Mouse (Mus musculus): ENCODE data around the gene Musk. TPM values are rescaled to one million over a fixed set of nuclear protein-coding genes. Genes with fewer than 3 reads are reported as not detected.
"Not testable (repeated sequence)": the region's sequence is repeated elsewhere in the genome, so short reads cannot be mapped to it uniquely, and the experiment has no call there.

The Musk gene
- total RNA-seq (2017), result not detected in 2 replicates

GRCm38 (mm10) chr4:58285687-58286086, at the start of gene Musk:
Musk (plus strand) TSS chr4:58285960.
- no peak for ATAC-seq (replicated peaks in 1 of 2; ENCODE audit: insufficient read depth in 1 of 2, low FRiP score in 2 of 2, low TSS enrichment in 1 of 2, low read depth in 1 of 2, poor library complexity in 2 of 2, severe bottlenecking in 2 of 2)

GRCm38 (mm10) chr4:58240416-58240815, 45.3 kb upstream of the Musk start:
- ATAC-seq (replicated peaks in 1 of 2; ENCODE audit: insufficient read depth in 1 of 2, low FRiP score in 2 of 2, low TSS enrichment in 1 of 2, low read depth in 1 of 2, poor library complexity in 2 of 2, severe bottlenecking in 2 of 2), result no peak

- no peak for ATAC-seq (replicated peaks in 1 of 2; ENCODE audit: insufficient read depth in 1 of 2, low FRiP score in 2 of 2, low TSS enrichment in 1 of 2, low read depth in 1 of 2, poor library complexity in 2 of 2, severe bottlenecking in 2 of 2)
Observed at GRCm38 (mm10) chr4:58245544-58245943, 40.2 kb upstream of the Musk start.

GRCm38 (mm10) chr4:58252381-58252780, 33.4 kb upstream of the Musk start:
- no peak for ATAC-seq (replicated peaks in 1 of 2; ENCODE audit: insufficient read depth in 1 of 2, low FRiP score in 2 of 2, low TSS enrichment in 1 of 2, low read depth in 1 of 2, poor library complexity in 2 of 2, severe bottlenecking in 2 of 2)

- ATAC-seq (replicated peaks in 1 of 2; ENCODE audit: insufficient read depth in 1 of 2, low FRiP score in 2 of 2, low TSS enrichment in 1 of 2, low read depth in 1 of 2, poor library complexity in 2 of 2, severe bottlenecking in 2 of 2), result peak; percentile 58 to 59; a peak in 2 of 4 replicates
Observed at GRCm38 (mm10) chr4:58253410-58253809, 32.4 kb upstream of the Musk start.

- ATAC-seq (replicated peaks in 1 of 2; ENCODE audit: insufficient read depth in 1 of 2, low FRiP score in 2 of 2, low TSS enrichment in 1 of 2, low read depth in 1 of 2, poor library complexity in 2 of 2, severe bottlenecking in 2 of 2), result not testable (repeated sequence)
Observed at GRCm38 (mm10) chr4:58260767-58261166, 25.0 kb upstream of the Musk start.

GRCm38 (mm10) chr4:58266294-58266693, 19.5 kb upstream of the Musk start:
- ATAC-seq (replicated peaks in 1 of 2; ENCODE audit: insufficient read depth in 1 of 2, low FRiP score in 2 of 2, low TSS enrichment in 1 of 2, low read depth in 1 of 2, poor library complexity in 2 of 2, severe bottlenecking in 2 of 2), result no peak

GRCm38 (mm10) chr4:58268897-58269542, 16.7 kb upstream of the Musk start:
- ATAC-seq (replicated peaks in 1 of 2; ENCODE audit: insufficient read depth in 1 of 2, low FRiP score in 2 of 2, low TSS enrichment in 1 of 2, low read depth in 1 of 2, poor library complexity in 2 of 2, severe bottlenecking in 2 of 2), result no peak

GRCm38 (mm10) chr4:58269961-58270360, 15.8 kb upstream of the Musk start:
- ATAC-seq (replicated peaks in 1 of 2; ENCODE audit: insufficient read depth in 1 of 2, low FRiP score in 2 of 2, low TSS enrichment in 1 of 2, low read depth in 1 of 2, poor library complexity in 2 of 2, severe bottlenecking in 2 of 2), result no peak

GRCm38 (mm10) chr4:58270956-58271355, 14.8 kb upstream of the Musk start:
- no peak for ATAC-seq (replicated peaks in 1 of 2; ENCODE audit: insufficient read depth in 1 of 2, low FRiP score in 2 of 2, low TSS enrichment in 1 of 2, low read depth in 1 of 2, poor library complexity in 2 of 2, severe bottlenecking in 2 of 2)

- no peak for ATAC-seq (replicated peaks in 1 of 2; ENCODE audit: insufficient read depth in 1 of 2, low FRiP score in 2 of 2, low TSS enrichment in 1 of 2, low read depth in 1 of 2, poor library complexity in 2 of 2, severe bottlenecking in 2 of 2)
Observed at GRCm38 (mm10) chr4:58271504-58272162, 14.1 kb upstream of the Musk start.

- no peak for ATAC-seq (replicated peaks in 1 of 2; ENCODE audit: insufficient read depth in 1 of 2, low FRiP score in 2 of 2, low TSS enrichment in 1 of 2, low read depth in 1 of 2, poor library complexity in 2 of 2, severe bottlenecking in 2 of 2)
Observed at GRCm38 (mm10) chr4:58275261-58275895, 10.4 kb upstream of the Musk start.

GRCm38 (mm10) chr4:58278368-58278767, 7.4 kb upstream of the Musk start:
- no peak for ATAC-seq (replicated peaks in 1 of 2; ENCODE audit: insufficient read depth in 1 of 2, low FRiP score in 2 of 2, low TSS enrichment in 1 of 2, low read depth in 1 of 2, poor library complexity in 2 of 2, severe bottlenecking in 2 of 2)

GRCm38 (mm10) chr4:58280121-58280520, 5.6 kb upstream of the Musk start:
- no peak for ATAC-seq (replicated peaks in 1 of 2; ENCODE audit: insufficient read depth in 1 of 2, low FRiP score in 2 of 2, low TSS enrichment in 1 of 2, low read depth in 1 of 2, poor library complexity in 2 of 2, severe bottlenecking in 2 of 2)

- ATAC-seq (replicated peaks in 1 of 2; ENCODE audit: insufficient read depth in 1 of 2, low FRiP score in 2 of 2, low TSS enrichment in 1 of 2, low read depth in 1 of 2, poor library complexity in 2 of 2, severe bottlenecking in 2 of 2), result no peak
Observed at GRCm38 (mm10) chr4:58286368-58287090, 769 bp downstream of the Musk start.

- peak in 1 of 2 experiments; percentile 42; a peak in 1 of 4 replicates for ATAC-seq (replicated peaks in 1 of 2; ENCODE audit: insufficient read depth in 1 of 2, low FRiP score in 2 of 2, low TSS enrichment in 1 of 2, low read depth in 1 of 2, poor library complexity in 2 of 2, severe bottlenecking in 2 of 2)
Observed at GRCm38 (mm10) chr4:58288753-58289152, 3.0 kb downstream of the Musk start.

GRCm38 (mm10) chr4:58291828-58292227, 6.1 kb downstream of the Musk start:
- no peak for ATAC-seq (replicated peaks in 1 of 2; ENCODE audit: insufficient read depth in 1 of 2, low FRiP score in 2 of 2, low TSS enrichment in 1 of 2, low read depth in 1 of 2, poor library complexity in 2 of 2, severe bottlenecking in 2 of 2)

GRCm38 (mm10) chr4:58293099-58293498, 7.3 kb downstream of the Musk start:
- no peak for ATAC-seq (replicated peaks in 1 of 2; ENCODE audit: insufficient read depth in 1 of 2, low FRiP score in 2 of 2, low TSS enrichment in 1 of 2, low read depth in 1 of 2, poor library complexity in 2 of 2, severe bottlenecking in 2 of 2)
